In genomic region chr2:146257037-146257436, GRCm38 (mm10) we compare ENCODE assay signal across 15 mouse cellular contexts. TPM values are rescaled to one million over a fixed set of nuclear protein-coding genes. Genes with fewer than 3 reads are reported as not detected.
DNase-seq lines count a peak whose midpoint lies in the region; ATAC-seq and TF ChIP-seq lines count a peak whose summit lies in the region.
"Had no signal": no experiment of that assay in that cellular context is flagged by ENCODE, and none has a peak within 500 bp of the region (broad histone marks: within the 10 kb centered on the region; RNA-seq: fewer than 3 reads in every experiment).

No protein-coding gene starts in this region.

- no peaks in the 10 kb centered on the region for H3K79me2 ChIP-seq in liver, adult 2 months (ENCODE audit: control insufficient read depth, insufficient read depth, low read length)

- DNase-seq in cerebellum, postnatal 14 days = peak; percentile 39 to 41
- no peak for DNase-seq in cerebellum, adult 8-10 months
- DNase-seq in liver, adult 2 months (ENCODE audit: extremely low read depth, low read depth, low spot score) = peak; percentile 58
- DNase-seq in liver (no peak), NIH3T3 (ENCODE audit: low read depth) (peak; percentile 8)
- DNase-seq in thymus, postnatal 36 days = no peak
- DNase-seq in thymus, postnatal 4 days = no peak
- DNase-seq: kidney, adult 11 months; spleen, adult 18-20 months had no signal

- TF ChIP-seq CTCF in liver, adult 2 months (IDR thresholded peaks at IDR 0.05; ENCODE audit: low read depth, low read length) = no peak

- no peaks in the 10 kb centered on the region for H3K4me1 ChIP-seq in liver, adult 2 months (ENCODE audit: control insufficient read depth, insufficient read depth, low read length)
- H3K4me1 ChIP-seq in midbrain, embryonic 12.5 days = peaks cover 55% of the 10 kb centered on the region

- H3K4me2 ChIP-seq in midbrain, embryonic 12.5 days (replicated peaks) = no peak overlapping the region
- H3K4me2 ChIP-seq: embryonic facial prominence, embryonic 13.5 days had no signal

- H3K27ac ChIP-seq in liver, adult 2 months (replicated peaks; ENCODE audit: insufficient read depth, low read depth, low read length) = no peak overlapping the region
- H3K27ac ChIP-seq in midbrain, embryonic 12.5 days (replicated peaks) = peak overlapping the region; percentile 40; the same call in 1 of the 2 replicates
- H3K27ac ChIP-seq: embryonic facial prominence, embryonic 13.5 days had no signal

- H3K9me3 ChIP-seq in midbrain, embryonic 12.5 days = no peaks in the 10 kb centered on the region
- H3K9me3 ChIP-seq: embryonic facial prominence, embryonic 13.5 days; G1E had no signal

- H3K4me3 ChIP-seq in liver, adult 2 months (ENCODE audit: insufficient read depth, low read depth, low read length) = no peak overlapping the region
- no peak overlapping the region for H3K4me3 ChIP-seq in midbrain, embryonic 12.5 days
- H3K4me3 ChIP-seq: embryonic facial prominence, embryonic 13.5 days had no signal

- H3K36me3 ChIP-seq in liver, adult 2 months (ENCODE audit: control insufficient read depth, insufficient read depth, low read length) = peaks cover 10% of the 10 kb centered on the region; the same call in 1 of the 2 replicates
- no peaks in the 10 kb centered on the region for H3K36me3 ChIP-seq in midbrain, embryonic 12.5 days
- H3K36me3 ChIP-seq: embryonic facial prominence, embryonic 13.5 days had no signal

- no peak for ATAC-seq in midbrain, embryonic 12.5 days (ENCODE audit: low FRiP score, low read depth)
- ATAC-seq: activated CD4-positive, CD25-positive, alpha-beta regulatory T cell, adult 4 months had no signal

- TF ChIP-seq POLR2A in liver, adult 2 months (IDR thresholded peaks at IDR 0.05; ENCODE audit: extremely low read depth, insufficient read depth, low read length) = no peak

- no peaks in the 10 kb centered on the region for H3K27me3 ChIP-seq in liver, adult 2 months (ENCODE audit: control insufficient read depth, insufficient read depth, low read length)
- H3K27me3 ChIP-seq in midbrain, embryonic 12.5 days = peaks cover 10% of the 10 kb centered on the region
- H3K27me3 ChIP-seq: embryonic facial prominence, embryonic 13.5 days had no signal

- no peak overlapping the region for H3K9ac ChIP-seq in liver, adult 2 months (ENCODE audit: low read depth, low read length)
- H3K9ac ChIP-seq in midbrain, embryonic 12.5 days (replicated peaks) = no peak overlapping the region
- H3K9ac ChIP-seq: embryonic facial prominence, embryonic 13.5 days had no signal

- WGBS in liver, adult 2 months = 50% methylated on average over 3 of the region's 3 CpGs
- 27% methylated on average over 3 of the region's 3 CpGs for WGBS in midbrain, embryonic 12.5 days

RNA-seq across cellular contexts. Expression of gene Insm1, which starts 35.3 kb away (rescaled TPM):
- total RNA-seq in liver, adult 2 months (2014; rRNA removed) = not detected in 2 replicates
- polyA plus RNA-seq in liver, adult 2 months (2012; rRNA removed) = 0.04 TPM in 1 of 2 replicates, not detected in the other
- 12.2 and 12.8 TPM in 2 replicates for polyA plus RNA-seq in midbrain, embryonic 12.5 days (2016; fragmentation: Nextera tagmentation; extraction: Ambion mirVana)
- total RNA-seq: heart, postnatal 25 days had no signal
- polyA plus RNA-seq: activated CD4-positive, CD25-positive, alpha-beta regulatory T cell, adult 4 months; G1E; liver, embryonic 16.5 days had no signal

Comparison
In these comparisons a context has a peak if more than half of its experiments do, and no peak if none do; other contexts are left out.
1. DNase-seq: peak in cerebellum, postnatal 14 days (2 of 2), liver, adult 2 months (single experiment) and NIH3T3 (single experiment); none in cerebellum, adult 8-10 months (single experiment), liver (single experiment), thymus, postnatal 36 days (0 of 2) and thymus, postnatal 4 days (single experiment).
2. RNA of gene Insm1, which starts 35.3 kb away (polyA plus RNA-seq): 12.2 to 12.8 TPM in midbrain, embryonic 12.5 days; 0.04 TPM in liver, adult 2 months; every median in the first group is over 10 times any median in the second.